Mouse (Mus musculus): Measurements from ENCODE around the gene Ctnna2.

Ctnna2 gene

GRCm38 (mm10) chr6:77188628-77189027 is 790.9 kb downstream of the Ctnna2 start:
- DNase-seq (ENCODE audit: extremely low read depth, low read depth, low spot score): no peak

GRCm38 (mm10) chr6:77185751-77186150 is 793.7 kb downstream of the Ctnna2 start:
- no peak for DNase-seq (ENCODE audit: extremely low read depth, low read depth, low spot score)

GRCm38 (mm10) chr6:77184896-77185295 is 794.6 kb downstream of the Ctnna2 start:
- DNase-seq (ENCODE audit: extremely low read depth, low read depth, low spot score): no peak

GRCm38 (mm10) chr6:77175764-77176163 is 803.7 kb downstream of the Ctnna2 start:
- DNase-seq (ENCODE audit: extremely low read depth, low read depth, low spot score): no peak

- no peak for DNase-seq (ENCODE audit: extremely low read depth, low read depth, low spot score)
These were observed 822.5 kb downstream of the Ctnna2 start for GRCm38 (mm10) chr6:77157028-77157427.

- DNase-seq (ENCODE audit: extremely low read depth, low read depth, low spot score): no peak
These were observed 840.1 kb downstream of the Ctnna2 start for GRCm38 (mm10) chr6:77139306-77139920.

GRCm38 (mm10) chr6:77120926-77121325 is 858.6 kb downstream of the Ctnna2 start:
- no peak for DNase-seq (ENCODE audit: extremely low read depth, low read depth, low spot score)

GRCm38 (mm10) chr6:77120510-77120909 is 859.0 kb downstream of the Ctnna2 start:
- no peak for DNase-seq (ENCODE audit: extremely low read depth, low read depth, low spot score)

- DNase-seq (ENCODE audit: extremely low read depth, low read depth, low spot score): no peak
These were observed 870.2 kb downstream of the Ctnna2 start for GRCm38 (mm10) chr6:77109095-77109945.

- DNase-seq (ENCODE audit: extremely low read depth, low read depth, low spot score): no peak
These were observed 878.5 kb downstream of the Ctnna2 start for GRCm38 (mm10) chr6:77101047-77101446.

- no peak for DNase-seq (ENCODE audit: extremely low read depth, low read depth, low spot score)
These were observed 881.0 kb downstream of the Ctnna2 start for GRCm38 (mm10) chr6:77098540-77098939.

- no peak for DNase-seq (ENCODE audit: extremely low read depth, low read depth, low spot score)
These were observed 903.8 kb downstream of the Ctnna2 start for GRCm38 (mm10) chr6:77075396-77076376.

GRCm38 (mm10) chr6:77069595-77069994 is 909.9 kb downstream of the Ctnna2 start:
- DNase-seq (ENCODE audit: extremely low read depth, low read depth, low spot score): no peak

GRCm38 (mm10) chr6:77050690-77051089 is 928.8 kb downstream of the Ctnna2 start:
- no peak for DNase-seq (ENCODE audit: extremely low read depth, low read depth, low spot score)

- DNase-seq (ENCODE audit: extremely low read depth, low read depth, low spot score): no peak
These were observed 929.3 kb downstream of the Ctnna2 start for GRCm38 (mm10) chr6:77050193-77050592.

- no peak for DNase-seq (ENCODE audit: extremely low read depth, low read depth, low spot score)
These were observed 931.9 kb downstream of the Ctnna2 start for GRCm38 (mm10) chr6:77047568-77047967.

GRCm38 (mm10) chr6:77025066-77025465 is 954.4 kb downstream of the Ctnna2 start:
- no peak for DNase-seq (ENCODE audit: extremely low read depth, low read depth, low spot score)

GRCm38 (mm10) chr6:77013194-77013593 is 966.3 kb downstream of the Ctnna2 start:
- no peak for DNase-seq (ENCODE audit: extremely low read depth, low read depth, low spot score)

- DNase-seq (ENCODE audit: extremely low read depth, low read depth, low spot score): no peak
These were observed 968.5 kb downstream of the Ctnna2 start for GRCm38 (mm10) chr6:77011001-77011400.

- DNase-seq (ENCODE audit: extremely low read depth, low read depth, low spot score): no peak
These were observed 987.4 kb downstream of the Ctnna2 start for GRCm38 (mm10) chr6:76992128-76992527.

- DNase-seq (ENCODE audit: extremely low read depth, low read depth, low spot score): no peak
These were observed 994.7 kb downstream of the Ctnna2 start for GRCm38 (mm10) chr6:76984773-76985172.

Measured in fat pad, adult 2 months (tissue).